Mouse (Mus musculus) intestine, postnatal 0 days (tissue): ENCODE measurements at regions not wholly inside any gene's neighbourhood (a gene's known extent, or its start where the extent isn't known, plus 50 kb on each side); places are given as distances from the start of the nearest gene placed in this dataset.

Experiments
- ATAC-seq: fragments of 200-750 bp; cut with Nextera tagmentation; 2 replicates; pipeline ENCODE4 v1.8.0; 2017; ENCODE audit warnings: mild to moderate bottlenecking, moderate TSS enrichment, moderate library complexity
- H3K27ac ChIP-seq: fragments of 300-500 bp; sonication (generic); 2 replicates; pipeline ENCODE4 v1.5.1; 2014; ENCODE audit warnings: mild to moderate bottlenecking, low read depth, low read length, moderate library complexity
- H3K27me3 ChIP-seq: fragments of 300-500 bp; sonication (generic); replicated peaks from 2 replicates; pipeline ENCODE4 v1.6.1; 2014; ENCODE audit warnings: low read length, mixed read lengths; ENCODE audit not compliant: control insufficient read depth, insufficient read depth
- H3K36me3 ChIP-seq: fragments of 300-500 bp; sonication (generic); 2 replicates; pipeline ENCODE4 v1.6.1; 2014; ENCODE audit warnings: mild to moderate bottlenecking, moderate library complexity; ENCODE audit not compliant: control insufficient read depth, insufficient read depth
- H3K4me1 ChIP-seq: fragments of 300-500 bp; sonication (generic); replicated peaks from 2 replicates; pipeline ENCODE4 v1.6.1; 2014; ENCODE audit warnings: antibody characterized with exemption, low read length, mixed read lengths; ENCODE audit not compliant: control insufficient read depth, insufficient read depth
- H3K4me2 ChIP-seq: fragments of 300-500 bp; sonication (generic); replicated peaks from 2 replicates; pipeline ENCODE4 v1.6.1; 2014; ENCODE audit warnings: low read depth, mild to moderate bottlenecking, moderate library complexity
- H3K4me3 ChIP-seq: fragments of 300-500 bp; sonication (generic); 2 replicates; pipeline ENCODE4 v1.5.1; 2014; ENCODE audit warnings: low read depth, low read length
- H3K9ac ChIP-seq: fragments of 300-500 bp; sonication (generic); 2 replicates; pipeline ENCODE4 v1.6.1; 2014; ENCODE audit warnings: mild to moderate bottlenecking, low read depth, low read length
- H3K9me3 ChIP-seq: fragments of 300-500 bp; sonication (generic); 2 replicates; pipeline ENCODE4 v1.6.1; 2016; ENCODE audit warnings: mixed run types; ENCODE audit not compliant: control insufficient read depth
- CTCF ChIP-seq: sonication (generic); IDR thresholded peaks from 2 replicates; pipeline ENCODE4 v1.5.1; 2016; ENCODE audit warnings: low read depth, mild to moderate bottlenecking, control low read depth, antibody characterized with exemption, moderate library complexity
- WGBS: fragments of 180-500 bp; shearing (Covaris S2); extraction: QIAGEN DNeasy Blood & Tissue Kit; methylation state at CpG from one replicate; pipeline ENCODE4 v1.1.7; 2014; 5-methylcytosine and 5-hydroxymethylcytosine counted together

- no peak overlapping the region for H3K4me3 ChIP-seq
- WGBS: 81% methylated on average over 3 of the region's 3 CpGs
- no peak for ATAC-seq
Measured at GRCm38 (mm10) chr19:56001428-56001827, 259.8 kb downstream of the Tcf7l2 start.

GRCm38 (mm10) chr19:56005886-56006285 is 264.3 kb downstream of the Tcf7l2 start:
- 40% methylated on average over 6 of the region's 6 CpGs for WGBS
- Histone ChIP-seq H3K27me3 (no peaks in the 10 kb centered on the region), H3K4me3 (no peak overlapping the region), H3K4me1 (no peaks in the 10 kb centered on the region), H3K9ac (no peak overlapping the region), H3K9me3 (no peaks in the 10 kb centered on the region), H3K27ac (no peak overlapping the region), H3K4me2 (no peak overlapping the region), H3K36me3 (no peaks in the 10 kb centered on the region)
- TF ChIP-seq CTCF: no peak
- no peak for ATAC-seq

More at GRCm38 (mm10) chr19:56001428-56001827, 259.8 kb downstream of the Tcf7l2 start:
- no peaks in the 10 kb centered on the region for H3K27me3 ChIP-seq
- H3K27ac ChIP-seq: no peak overlapping the region
- no peak overlapping the region for H3K4me2 ChIP-seq
- no peak overlapping the region for H3K9ac ChIP-seq
- H3K9me3 ChIP-seq: no peaks in the 10 kb centered on the region
- no peaks in the 10 kb centered on the region for H3K36me3 ChIP-seq
- no peaks in the 10 kb centered on the region for H3K4me1 ChIP-seq
- no peak for TF ChIP-seq CTCF

- no peaks in the 10 kb centered on the region for H3K4me1 ChIP-seq
- H3K9me3 ChIP-seq: no peaks in the 10 kb centered on the region
- 99% methylated on average over 5 of the region's 5 CpGs for WGBS
- H3K27me3 ChIP-seq: no peaks in the 10 kb centered on the region
- TF ChIP-seq CTCF: peak; percentile 34; the same call in 1 of the 2 replicates
- H3K4me2 ChIP-seq: no peak overlapping the region
- no peak overlapping the region for H3K9ac ChIP-seq
- no peak for ATAC-seq
- no peaks in the 10 kb centered on the region for H3K36me3 ChIP-seq
- no peak overlapping the region for H3K27ac ChIP-seq
- H3K4me3 ChIP-seq: no peak overlapping the region
Measured at GRCm38 (mm10) chr19:56007433-56007832, 265.8 kb downstream of the Tcf7l2 start.

- TF ChIP-seq CTCF: no peak
- WGBS: 85% methylated on average over 7 of the region's 7 CpGs
Measured at GRCm38 (mm10) chr19:56010766-56011165, 269.1 kb downstream of the Tcf7l2 start.

GRCm38 (mm10) chr19:56011292-56011691 is 269.7 kb downstream of the Tcf7l2 start:
- TF ChIP-seq CTCF: no peak
- no peak overlapping the region for H3K4me3 ChIP-seq
- no peak overlapping the region for H3K9ac ChIP-seq
- no peaks in the 10 kb centered on the region for H3K9me3 ChIP-seq
- no peak overlapping the region for H3K4me2 ChIP-seq
- ATAC-seq: no peak
- H3K27ac ChIP-seq: no peak overlapping the region
- no peaks in the 10 kb centered on the region for H3K36me3 ChIP-seq
- no peaks in the 10 kb centered on the region for H3K27me3 ChIP-seq
- no peaks in the 10 kb centered on the region for H3K4me1 ChIP-seq

More at GRCm38 (mm10) chr19:56010766-56011165, 269.1 kb downstream of the Tcf7l2 start:
- Histone ChIP-seq H3K36me3 (no peaks in the 10 kb centered on the region), H3K27ac (no peak overlapping the region), H3K4me3 (no peak overlapping the region), H3K27me3 (no peaks in the 10 kb centered on the region), H3K4me1 (no peaks in the 10 kb centered on the region), H3K9me3 (no peaks in the 10 kb centered on the region), H3K4me2 (no peak overlapping the region), H3K9ac (no peak overlapping the region)
- ATAC-seq: no peak

GRCm38 (mm10) chr19:56016548-56017346 is 270.2 kb upstream of the Habp2 start:
- Histone ChIP-seq H3K4me2 (no peak overlapping the region), H3K9ac (no peak overlapping the region), H3K27me3 (no peaks in the 10 kb centered on the region), H3K36me3 (no peaks in the 10 kb centered on the region), H3K27ac (no peak overlapping the region), H3K4me1 (no peaks in the 10 kb centered on the region), H3K9me3 (no peaks in the 10 kb centered on the region), H3K4me3 (no peak overlapping the region)
- ATAC-seq: no peak
- no peak for TF ChIP-seq CTCF
- WGBS: 80% methylated on average over 4 of the region's 4 CpGs
